Mouse (Mus musculus) gastrocnemius, adult 18-20 months (tissue): ENCODE measurements around the gene Mrps34. TPM values are rescaled to one million over a fixed set of nuclear protein-coding genes. Genes with fewer than 3 reads are reported as not detected.

Experiments used
- DNase-seq: peaks from one replicate; pipeline ENCODE4 v3.0.0; 2021; ENCODE audit warnings: low spot score
- long read RNA-seq, 2 experiments: library from polyadenylated mRNA; stranded (forward); transcript quantifications; one replicate each; pipeline ENCODE4 v2.0.0; 2021
- total RNA-seq, 2 experiments: library from RNA; stranded (reverse); gene quantifications; 2 replicates each; pipeline ENCODE4 v1.2.3; 2021

Mrps34 gene
- total RNA-seq = 10 to 100 TPM; 79.4 to 86.3 TPM
- long read RNA-seq, experiment 1, transcript Mrps34-201 (3 exons, 918 nt) = major isoform, 50 of 54 reads
- long read RNA-seq, experiment 1, partial matches to known transcripts = 0 of 54 reads
- long read RNA-seq, experiment 1, other reads (novel, unspliced or antisense) = 0 of 54 reads
- long read RNA-seq, experiment 2, transcript Mrps34-201 (3 exons, 918 nt) = major isoform, 62 of 65 reads
- long read RNA-seq, experiment 2, partial matches to known transcripts = 0 of 65 reads
- long read RNA-seq, experiment 2, other reads (novel, unspliced or antisense) = 1 of 65 reads

DNA sequence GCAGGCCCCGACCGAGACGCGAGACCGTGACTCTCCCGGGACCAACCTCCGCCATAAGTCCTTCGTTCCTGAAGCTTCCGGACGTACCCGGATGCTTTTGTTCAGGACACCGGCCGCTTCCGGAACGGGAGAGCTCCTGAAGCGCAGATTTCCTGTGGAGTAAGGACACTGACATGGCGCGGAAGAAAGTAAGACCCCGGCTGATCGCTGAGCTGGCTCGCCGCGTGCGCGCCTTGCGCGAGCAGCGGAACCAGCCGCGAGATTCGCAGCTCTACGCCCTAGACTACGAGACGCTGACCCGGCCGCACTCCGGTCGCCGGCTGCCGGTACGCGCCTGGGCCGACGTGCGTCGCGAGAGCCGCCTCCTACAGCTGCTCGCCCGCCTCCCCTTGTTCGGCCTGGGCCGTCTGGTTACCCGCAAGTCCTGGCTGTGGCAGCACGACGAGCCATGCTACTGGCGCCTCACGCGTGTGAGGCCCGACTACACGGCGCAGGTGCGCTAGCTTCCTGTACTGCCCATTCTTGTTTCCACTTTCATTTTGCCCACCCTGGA lies at the start of gene Mrps34, which contains the start of gene Eme2:
TSS of gene Mrps34 (plus strand) at position 122 of the 553 bp plus-strand sequence.
TSS of gene Eme2 (minus strand) at position 93 of the 553 bp plus-strand sequence.
- peak; percentile 84 for DNase-seq

DNA sequence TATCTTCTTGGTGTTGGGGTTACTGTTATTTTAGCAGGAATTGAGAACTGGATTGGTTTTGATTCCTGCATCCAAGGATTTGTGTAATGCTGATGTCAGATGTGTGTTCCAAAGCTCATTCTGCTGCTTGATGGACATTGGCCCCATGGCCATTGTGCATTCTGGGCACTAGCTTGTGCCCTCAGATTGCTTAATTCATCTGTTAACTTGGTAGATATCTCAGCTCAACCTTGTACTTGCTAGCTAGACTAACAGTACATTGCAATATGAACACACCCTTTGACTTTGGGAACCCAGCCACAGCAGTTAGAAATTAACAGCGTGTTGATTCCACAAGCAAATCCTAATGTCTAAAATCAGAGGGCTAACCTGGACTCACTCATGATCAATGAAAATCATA lies 47.5 kb upstream of the Mrps34 start:
- DNase-seq = no peak

DNA sequence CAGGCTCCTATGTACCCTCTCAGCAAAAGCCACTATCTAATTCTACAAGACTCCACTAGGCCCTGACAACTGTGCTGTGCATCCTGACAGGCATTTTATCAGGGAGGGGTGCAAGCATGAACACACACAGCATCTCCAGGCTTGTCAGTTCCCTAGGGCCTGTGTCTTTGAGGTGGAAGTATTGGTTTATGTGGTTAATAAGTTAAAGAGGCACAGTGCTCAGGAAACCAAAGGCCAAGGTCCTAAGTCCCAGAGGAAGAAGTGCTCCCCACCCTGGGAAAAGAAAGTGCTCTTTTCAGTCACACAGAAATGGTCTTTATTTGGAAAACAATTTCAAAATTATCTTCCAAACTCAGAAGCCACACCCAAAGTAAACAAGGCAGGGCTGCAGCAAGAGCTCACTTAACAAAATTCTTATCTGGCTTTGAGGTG lies 46.3 kb upstream of the Mrps34 start:
- no peak for DNase-seq

DNA sequence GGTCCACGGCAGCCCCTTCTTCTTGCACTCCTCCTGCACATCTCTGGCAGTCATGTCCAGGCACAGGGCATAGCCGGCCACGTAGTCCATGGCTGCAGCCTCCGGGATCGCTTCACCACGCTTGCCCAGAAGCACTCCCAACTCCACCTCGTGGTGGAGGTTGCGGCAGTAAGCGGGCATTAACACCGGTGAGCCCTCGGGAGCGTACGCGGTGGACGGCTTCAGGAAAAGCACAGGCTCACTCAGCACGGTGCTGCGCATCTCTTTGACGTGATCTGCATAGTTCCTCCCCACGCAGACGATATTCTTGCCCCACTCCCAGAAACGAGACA lies 45.2 kb upstream of the Mrps34 start:
- no peak for DNase-seq

DNA sequence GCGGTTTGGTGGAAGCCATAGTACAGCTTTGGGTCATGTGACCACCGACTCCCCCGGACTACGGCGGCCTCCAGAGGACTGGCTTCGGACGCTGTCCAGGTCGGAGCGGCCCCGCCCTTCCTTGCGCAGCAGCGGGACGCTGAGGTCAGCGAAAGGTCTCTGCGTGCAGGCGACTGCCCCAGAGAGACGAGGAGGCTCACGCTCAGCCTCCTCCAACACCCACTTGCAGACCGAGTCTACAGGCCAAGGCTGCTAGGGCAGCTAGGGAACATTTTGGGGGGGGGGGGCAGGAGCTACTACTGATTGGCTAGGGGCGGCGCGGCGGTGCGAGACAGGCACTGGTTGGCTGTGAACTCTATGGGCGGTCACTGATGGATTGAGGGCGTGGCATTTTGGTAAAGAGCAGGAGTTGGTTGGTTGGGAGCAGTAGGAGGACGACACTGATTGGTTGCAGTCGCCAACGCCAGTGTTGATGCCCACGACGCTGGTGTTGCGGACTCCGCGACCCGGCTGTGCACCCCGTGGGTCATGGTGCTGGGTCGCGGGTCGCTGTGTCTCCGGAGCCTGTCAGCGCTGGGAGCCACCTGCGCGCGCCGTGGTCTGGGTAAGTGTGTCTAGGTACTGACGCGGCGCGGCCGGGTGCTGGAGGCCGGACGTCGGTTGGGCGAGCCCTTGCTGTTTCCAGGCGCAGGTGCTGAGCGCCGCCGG lies 44.7 kb upstream of the Mrps34 start, which contains the start of gene Fahd1:
TSS of gene Fahd1 (minus strand) at position 300 of the 708 bp plus-strand sequence.
- peak; percentile 97 for DNase-seq

DNA sequence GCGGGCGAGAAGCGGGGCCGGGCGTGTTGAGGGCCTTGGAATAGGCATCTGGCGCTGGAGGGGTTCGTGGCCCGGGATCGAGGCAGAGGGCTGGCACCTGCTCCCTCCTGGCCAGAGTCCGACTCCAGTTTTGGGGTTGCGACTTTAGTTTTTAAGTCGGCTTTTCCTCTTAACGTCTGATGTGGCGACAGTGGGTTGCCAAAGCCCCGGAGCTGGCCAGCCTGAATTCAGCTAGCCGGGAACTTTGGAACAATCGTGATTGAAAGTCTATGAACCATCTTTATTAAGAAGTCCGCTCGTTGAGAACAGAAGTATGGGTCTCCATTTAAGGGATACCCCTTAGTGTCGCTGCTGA lies 44.2 kb upstream of the Mrps34 start:
- no peak for DNase-seq

DNA sequence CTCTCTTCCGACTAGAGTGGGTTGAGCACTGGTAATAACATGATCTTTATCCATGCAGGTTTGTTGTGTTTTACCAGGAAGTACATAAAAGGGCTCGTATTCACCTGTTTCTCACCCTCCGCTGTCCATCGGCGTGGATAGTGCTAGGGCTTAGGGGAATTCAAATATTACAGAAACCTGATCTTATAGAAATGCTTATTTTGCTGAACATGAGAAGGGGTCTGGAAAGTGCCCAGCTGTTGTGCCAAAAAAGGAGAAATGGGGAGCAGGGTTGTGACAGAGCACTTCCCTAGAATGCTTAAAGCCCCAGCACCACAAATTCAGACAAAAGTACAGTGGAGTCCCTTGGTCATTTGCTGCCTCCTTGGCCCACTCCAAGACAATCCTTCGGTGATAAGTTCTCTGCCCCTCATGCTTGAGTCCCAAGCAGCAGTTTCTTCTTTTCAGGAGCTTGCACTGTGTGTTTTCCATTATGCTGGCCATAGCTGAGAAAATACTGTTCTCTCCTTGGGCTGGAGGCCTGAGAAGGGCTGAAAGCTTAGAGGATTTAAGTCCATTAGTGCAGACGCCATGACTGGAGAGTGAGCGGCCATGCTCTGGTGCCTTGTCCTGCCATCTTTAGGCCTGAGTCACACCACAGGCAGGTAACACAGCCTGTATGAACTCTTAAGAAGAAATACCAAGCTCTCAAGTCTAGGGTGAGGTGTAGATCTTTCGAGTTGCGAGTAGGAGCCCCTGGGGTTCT lies 43.4 kb upstream of the Mrps34 start:
- DNase-seq = no peak

DNA sequence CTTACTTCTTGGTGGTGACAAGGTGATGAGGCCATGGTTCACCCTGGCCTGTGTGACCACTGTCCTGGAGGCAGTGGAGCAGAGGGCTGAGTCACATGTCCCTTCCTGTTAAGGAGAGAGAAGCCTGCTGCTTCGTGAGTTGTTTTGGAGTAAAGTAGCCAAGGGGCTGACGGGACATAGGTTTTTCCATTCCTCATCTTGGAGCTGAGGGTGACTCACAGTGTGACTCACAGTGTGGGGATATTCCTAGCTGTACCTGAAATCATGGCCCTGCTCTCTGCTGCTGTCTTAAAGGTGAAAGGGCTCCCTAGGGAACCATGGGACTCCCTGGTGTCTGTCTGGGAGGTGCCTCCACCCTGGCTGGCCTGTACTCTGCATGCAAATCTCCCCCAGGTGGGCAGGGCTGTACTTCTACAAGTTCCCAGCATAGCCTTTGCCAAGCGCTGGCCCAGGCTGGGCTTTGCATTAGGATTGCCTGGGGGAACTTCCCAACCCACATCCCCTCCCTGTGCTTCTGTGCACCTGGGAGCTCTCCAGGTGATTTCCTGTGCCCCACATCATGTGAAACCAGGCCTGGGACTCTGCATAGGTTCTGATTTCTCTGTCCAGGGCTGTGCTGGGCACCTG lies 39.0 kb upstream of the Mrps34 start:
- DNase-seq = no peak

DNA sequence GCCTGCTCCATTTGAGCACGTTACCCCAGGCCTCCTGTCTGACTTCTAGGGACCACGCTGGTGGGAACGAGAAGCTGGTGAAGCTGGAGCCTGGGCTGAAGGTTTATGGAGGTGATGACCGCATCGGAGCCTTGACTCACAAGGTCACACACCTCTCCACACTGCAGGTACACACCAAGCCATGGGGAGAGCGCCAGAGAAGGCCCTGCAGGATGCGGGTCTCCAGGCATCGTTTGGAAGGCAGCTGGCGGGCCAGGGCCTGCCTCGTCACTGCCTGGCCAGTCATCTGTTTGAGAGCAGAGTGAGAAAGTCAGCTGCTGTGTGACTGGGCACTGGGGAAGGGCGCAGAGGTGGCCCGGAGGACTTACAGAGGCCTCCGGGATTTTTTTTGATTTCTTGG lies 38.3 kb upstream of the Mrps34 start:
- DNase-seq = no peak

DNA sequence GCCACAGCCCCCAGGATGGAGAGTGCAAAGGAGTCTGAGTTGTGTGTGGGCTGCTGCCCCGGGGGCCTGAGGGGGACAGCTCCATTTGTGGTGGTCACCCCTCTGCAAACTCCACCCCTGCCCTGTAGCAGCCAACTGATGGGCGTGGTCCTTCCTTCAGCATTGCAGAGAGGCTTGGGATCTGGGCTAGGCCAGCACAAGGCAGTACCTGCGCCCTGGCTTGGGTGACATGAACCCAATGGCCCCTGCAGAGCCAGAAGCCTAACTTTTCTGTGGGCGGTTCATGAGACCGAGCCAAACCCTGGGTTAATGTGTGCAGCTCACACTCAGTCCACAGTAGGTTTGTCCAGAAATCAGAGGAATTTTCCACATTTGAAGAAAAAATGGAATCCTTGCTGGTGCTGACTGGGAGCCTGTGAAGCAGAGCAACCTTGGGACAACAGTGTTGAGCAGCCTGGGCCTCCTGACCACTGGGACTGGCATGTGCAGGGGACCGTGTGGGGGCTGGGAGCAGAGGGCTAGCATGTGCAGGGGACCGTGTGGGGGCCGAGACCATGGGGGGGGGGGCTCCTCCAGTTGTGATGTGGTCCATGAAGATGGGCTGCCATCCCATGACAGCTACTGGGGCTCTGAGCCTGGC lies 37.0 kb upstream of the Mrps34 start:
- DNase-seq = no peak

DNA sequence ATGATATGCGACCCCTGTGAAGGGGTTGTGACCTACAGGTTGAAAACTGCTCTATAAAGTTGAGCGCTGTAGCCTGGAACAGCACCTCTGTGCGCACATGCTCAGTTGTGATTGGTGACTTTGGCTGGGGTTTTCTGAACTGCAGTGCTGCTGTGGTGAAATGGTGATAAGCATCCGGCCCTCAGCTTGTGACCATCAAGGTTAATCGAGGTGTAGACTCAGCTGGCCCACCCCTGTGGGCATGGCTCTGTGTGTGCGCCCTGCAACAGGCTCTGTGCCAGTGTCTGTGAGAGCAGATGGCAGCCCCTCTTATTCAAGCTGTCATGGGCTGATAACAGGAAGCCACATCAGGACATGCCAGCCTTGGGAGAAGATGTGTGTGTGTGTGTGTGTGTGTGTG lies 35.9 kb upstream of the Mrps34 start:
- DNase-seq = no peak

DNA sequence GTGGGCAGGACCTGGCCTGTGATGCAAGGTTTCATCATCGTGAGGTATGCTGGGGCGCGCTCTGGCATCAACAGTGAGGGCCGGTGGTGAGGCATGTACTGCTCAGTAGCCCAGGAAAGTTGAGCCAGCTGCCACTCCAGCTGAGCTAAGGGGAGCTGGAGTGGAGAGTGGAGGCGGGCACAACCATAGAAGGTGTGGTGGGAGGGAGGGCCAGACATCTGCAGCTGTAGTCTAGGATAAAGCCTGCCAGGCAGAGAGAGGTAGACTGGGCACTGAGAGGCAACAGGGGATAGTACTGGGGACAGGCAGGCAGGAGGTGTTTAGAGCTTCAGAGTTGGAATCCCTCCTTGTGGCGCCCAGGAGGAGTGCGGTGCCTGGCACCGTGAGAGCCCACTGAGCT lies 34.8 kb upstream of the Mrps34 start:
- no peak for DNase-seq

DNA sequence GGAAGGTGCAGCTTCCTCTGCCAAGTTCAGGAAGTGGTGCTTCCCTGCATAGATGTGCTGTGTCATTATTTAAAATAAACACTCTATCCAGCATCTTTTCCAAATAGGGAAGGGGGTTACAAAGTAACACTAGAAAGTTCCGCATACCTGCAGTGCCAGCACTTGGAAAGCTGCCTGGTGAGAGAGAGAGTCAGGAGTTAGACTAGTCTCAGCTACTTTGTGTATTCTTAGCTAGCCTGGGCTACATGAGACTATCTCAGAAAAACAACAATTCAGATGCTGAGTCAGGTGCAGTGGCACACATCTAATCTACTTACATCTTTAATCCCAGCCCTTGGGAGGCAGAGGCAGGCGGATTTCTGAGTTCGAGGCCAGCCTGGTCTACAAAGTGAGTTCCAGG lies 33.1 kb upstream of the Mrps34 start:
- DNase-seq = no peak

DNA sequence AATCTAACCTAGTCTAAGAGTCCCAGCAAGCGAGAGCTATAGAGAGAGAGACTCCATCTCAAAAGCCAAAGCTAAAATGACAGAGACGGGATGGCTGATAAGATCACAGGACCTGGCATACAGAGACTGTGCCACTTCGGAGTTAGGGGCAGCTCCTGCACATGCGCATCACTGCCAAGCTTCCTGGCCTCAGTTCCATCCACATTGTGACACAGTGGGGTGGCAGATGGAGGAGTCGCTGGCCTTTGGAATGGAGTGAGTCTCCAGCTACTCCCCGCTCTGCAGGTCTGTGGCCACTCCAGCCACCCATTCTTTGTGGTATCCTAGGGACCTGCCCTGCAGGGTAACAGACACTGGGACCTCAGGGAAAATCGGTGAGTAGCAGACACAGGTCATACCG lies 29.1 kb upstream of the Mrps34 start, which contains the start of gene Igfals:
TSS of gene Igfals (plus strand) at position 222 of the 400 bp plus-strand sequence.
- DNase-seq = no peak

DNA sequence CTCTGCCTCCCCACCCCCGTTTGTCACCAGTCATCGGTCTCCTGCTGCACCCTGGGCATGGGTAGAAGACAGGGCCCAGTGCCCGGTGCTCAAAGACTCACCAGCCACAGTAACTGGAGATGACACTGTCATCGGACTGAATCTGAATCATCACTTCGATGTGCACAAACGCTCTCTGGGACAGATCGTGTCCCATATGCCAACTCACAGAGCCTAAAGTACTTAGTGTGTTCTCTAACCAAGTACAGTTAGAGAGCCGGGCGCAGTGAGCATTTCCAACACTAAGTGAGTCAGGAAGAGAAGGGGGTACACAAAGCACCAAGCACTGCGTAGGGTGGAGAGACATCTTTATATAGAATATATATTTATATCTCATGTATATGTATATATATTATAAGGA lies 27.0 kb upstream of the Mrps34 start:
- no peak for DNase-seq

DNA sequence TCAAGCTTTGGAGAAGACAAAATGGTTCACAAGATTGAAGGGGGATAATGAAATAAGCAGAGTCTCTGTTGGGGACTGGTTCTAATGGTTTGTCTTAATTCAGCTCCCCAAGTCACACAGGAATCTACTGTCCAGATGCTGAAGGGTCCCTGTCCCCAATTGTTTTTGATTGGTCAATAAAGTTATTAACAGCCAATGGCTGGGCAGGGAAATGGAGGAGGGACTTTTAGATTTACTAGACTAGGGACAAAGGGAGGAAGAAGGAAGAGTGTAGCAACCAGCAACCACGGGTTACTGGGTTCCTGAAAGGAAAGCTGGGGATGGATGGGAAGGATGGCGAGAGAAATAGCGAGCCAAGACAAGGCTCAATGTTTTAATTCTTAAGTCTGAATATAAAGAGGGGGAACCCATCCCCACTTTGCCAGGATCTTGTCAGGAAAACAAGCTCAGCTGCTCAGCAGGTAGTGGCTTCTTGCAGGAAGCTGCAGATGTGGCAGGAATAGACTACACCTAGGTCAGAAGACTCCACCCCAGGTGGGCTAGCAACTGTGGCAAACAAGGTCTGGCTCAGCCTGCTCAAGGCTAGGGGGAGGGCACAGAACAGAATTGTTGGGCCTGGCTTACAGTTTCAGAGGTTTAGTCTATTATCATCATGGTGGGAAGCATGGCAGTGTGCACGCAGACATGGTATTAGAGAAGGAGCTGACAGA lies 21.1 kb upstream of the Mrps34 start:
- no peak for DNase-seq

DNA sequence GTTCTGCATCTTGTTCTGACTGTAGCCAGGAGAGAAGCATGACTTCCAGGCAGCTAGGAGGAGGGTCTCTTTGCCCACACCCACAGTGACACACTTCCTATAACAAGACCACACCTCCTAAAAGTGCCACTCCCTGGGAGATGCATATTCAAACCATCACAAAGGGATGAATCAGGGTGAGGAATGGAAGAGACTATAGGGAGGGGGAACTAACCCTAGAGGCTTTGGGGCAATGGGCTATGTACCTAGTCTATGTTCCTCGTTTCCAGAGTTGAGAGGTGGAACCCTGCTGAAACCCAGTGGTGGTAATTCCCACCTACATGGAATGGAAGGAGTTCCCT lies 20.5 kb upstream of the Mrps34 start:
- no peak for DNase-seq

DNA sequence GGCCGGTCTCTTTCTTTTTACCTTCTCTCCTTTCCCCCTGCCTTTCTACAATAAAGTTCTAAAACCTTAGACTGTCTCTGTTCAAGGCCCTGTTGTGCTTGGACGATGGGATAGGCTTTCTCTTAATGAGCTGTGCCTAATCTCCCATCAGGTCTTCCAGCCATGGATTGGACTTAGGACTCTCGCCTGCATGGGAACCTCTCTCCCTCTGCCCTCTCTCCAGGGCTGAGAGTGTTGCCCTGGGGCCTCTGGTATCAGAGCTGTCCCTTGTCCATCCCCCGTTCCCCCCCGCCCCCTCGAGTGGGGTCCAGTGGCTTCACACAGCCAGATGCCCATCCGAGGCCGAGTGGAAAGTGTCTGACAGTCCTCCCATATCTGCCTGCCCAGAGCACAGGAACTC lies 19.9 kb upstream of the Mrps34 start:
- no peak for DNase-seq

DNA sequence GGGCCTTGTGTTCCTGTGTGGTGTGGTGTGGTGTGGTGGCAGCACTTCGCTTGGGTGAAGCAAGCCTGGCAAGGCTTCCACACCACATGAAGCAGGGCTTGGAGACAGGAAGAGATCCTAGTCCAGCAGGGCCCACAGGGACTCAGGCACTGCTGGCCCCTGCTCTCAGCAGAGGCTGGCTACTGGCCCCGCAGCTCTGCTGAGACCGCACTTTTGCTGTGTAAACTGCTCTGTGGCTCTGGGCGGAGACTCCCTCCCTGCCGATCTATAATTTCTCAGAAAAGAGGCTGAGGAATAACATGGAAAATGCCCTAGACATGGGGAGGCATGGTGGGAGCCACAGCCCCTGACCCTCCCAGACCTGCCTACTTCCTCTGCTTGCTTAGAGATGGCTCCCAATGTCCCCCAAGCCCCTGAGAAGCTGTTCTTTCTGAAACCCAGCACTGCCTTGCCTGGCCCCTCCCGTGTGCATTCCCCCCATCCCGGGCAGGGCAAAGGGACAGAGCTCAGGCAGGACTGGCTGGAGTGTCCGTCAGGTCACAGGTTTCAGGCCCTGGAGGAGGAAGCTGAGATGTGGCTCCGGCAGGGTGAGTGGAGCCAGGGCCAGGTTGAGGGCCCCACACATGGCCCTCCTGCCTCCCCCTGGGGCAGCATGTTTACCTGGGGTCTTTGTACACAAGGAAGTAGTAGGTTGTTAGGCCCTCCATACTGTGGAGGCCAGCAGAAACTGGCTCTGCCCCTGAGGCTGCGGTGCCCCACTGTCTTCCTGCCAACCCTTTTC lies 17.4 kb upstream of the Mrps34 start:
- peak; percentile 51 for DNase-seq

DNA sequence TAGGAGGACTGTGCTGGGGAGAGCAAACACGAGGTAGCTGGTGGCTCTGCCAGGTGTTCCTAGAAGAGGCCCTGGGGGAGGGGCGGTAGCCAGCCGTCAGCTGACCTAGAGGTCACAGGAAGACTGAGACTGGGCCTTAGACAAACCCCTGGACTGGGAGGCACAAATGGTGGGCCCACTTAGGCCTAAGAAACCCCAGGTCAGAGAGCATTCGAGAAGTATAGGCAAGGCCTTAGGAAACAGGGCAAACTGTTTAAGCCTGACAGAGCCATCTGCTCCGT lies 16.9 kb upstream of the Mrps34 start:
- peak; percentile 74 for DNase-seq
